Mouse (Mus musculus) testis, adult 2 months (tissue): ENCODE measurements around the gene Snapc5.

ENCODE experiments used
- CTCF ChIP-seq: fragments of 200-500 bp; IDR thresholded peaks from 2 replicates; pipeline ENCODE4 v1.5.1; 2012; ENCODE audit warnings: low read depth, mild to moderate bottlenecking, inconsistent platforms, low read length, moderate library complexity; ENCODE audit not compliant: control insufficient read depth, insufficient read depth, insufficient replicate concordance
- POLR2A ChIP-seq: fragments of 200-500 bp; IDR thresholded peaks from 2 replicates; pipeline ENCODE4 v1.6.1; 2012; ENCODE audit warnings: low read depth, mild to moderate bottlenecking, inconsistent platforms, low read length, moderate library complexity; ENCODE audit not compliant: control insufficient read depth

DNA sequence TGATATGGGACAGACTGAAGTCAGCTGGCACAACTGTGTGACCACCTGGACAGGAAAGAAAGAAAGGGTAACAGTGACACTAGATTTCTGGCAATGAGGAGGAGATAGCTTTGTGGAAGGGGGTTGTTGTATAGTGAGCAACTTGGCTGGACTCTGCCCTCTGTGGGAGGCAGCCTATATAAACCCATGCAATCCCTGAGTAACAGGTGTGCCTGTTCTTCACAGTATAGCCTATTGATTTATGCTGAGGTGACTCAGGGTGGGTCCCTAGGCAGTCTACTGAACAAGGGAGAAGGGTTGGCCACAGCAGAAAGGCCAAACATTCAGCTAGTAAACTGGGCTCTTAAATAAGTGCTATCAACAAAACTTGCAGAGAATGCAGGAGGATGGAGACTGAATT, 46.7 kb downstream of the Snapc5 start:
- TF ChIP-seq CTCF = no peak
- TF ChIP-seq POLR2A = no peak
